Mouse (Mus musculus) ovary, postnatal 14 days (tissue): ENCODE measurements at regions not wholly inside any gene's neighbourhood (a gene's known extent, or its start where the extent isn't known, plus 50 kb on each side); places are given as distances from the start of the nearest gene placed in this dataset.

Experiments used
- DNase-seq: peaks from one replicate; pipeline ENCODE4 v3.0.0; 2022; ENCODE audit warnings: low spot score

DNA sequence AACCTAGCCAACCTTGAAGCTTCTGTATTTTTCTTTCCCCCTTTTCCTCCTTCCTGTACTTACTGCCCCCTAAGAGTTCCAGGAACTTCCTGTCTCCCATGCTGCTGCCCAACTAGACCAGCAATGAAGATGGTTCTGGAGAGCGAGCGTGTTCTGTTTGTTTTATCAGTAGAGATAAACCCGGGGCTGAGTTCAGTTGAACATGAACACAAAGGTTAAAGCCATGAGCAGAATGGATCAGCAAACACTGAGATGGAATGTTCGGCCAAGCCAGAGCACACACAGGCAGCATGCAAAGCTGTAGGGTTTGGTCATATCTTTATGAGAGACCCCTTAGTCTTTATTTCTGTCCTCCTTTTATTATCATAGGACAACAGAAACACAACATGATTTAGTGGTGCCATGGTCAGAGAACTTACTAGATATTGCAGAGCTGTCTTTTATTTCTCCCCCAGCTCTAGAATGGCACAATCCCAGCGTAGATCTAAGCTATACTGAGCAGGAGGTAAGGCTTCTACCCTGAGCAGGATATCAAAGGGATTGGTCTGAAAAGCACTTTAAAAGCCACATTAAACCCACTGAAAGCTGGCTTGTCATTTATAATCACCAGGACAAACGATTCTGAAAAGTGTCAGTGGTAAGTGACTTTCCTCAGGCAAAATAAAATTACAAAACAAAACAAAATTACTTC lies 105.9 kb upstream of the Peli1 start:
- DNase-seq, result no peak

DNA sequence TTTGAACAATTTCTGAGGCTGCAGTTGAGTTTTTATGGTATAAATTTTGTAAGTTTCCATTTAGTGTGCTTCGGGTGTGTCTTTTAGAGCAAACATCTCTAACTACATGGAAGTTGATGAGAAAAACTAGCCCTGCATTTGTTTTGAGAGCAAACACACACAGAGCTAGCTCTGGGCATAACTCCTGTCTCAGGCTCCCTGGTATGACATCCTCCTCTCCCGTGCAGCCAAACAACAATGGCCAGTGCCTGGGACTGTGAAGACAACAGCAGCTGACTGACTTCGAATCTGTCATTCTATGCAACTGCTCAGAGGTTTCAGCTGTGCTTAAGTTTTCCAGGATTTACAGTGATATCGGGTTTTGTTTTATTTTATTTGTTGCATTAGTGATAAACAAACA lies 105.3 kb upstream of the Peli1 start:
- DNase-seq, result no peak

DNA sequence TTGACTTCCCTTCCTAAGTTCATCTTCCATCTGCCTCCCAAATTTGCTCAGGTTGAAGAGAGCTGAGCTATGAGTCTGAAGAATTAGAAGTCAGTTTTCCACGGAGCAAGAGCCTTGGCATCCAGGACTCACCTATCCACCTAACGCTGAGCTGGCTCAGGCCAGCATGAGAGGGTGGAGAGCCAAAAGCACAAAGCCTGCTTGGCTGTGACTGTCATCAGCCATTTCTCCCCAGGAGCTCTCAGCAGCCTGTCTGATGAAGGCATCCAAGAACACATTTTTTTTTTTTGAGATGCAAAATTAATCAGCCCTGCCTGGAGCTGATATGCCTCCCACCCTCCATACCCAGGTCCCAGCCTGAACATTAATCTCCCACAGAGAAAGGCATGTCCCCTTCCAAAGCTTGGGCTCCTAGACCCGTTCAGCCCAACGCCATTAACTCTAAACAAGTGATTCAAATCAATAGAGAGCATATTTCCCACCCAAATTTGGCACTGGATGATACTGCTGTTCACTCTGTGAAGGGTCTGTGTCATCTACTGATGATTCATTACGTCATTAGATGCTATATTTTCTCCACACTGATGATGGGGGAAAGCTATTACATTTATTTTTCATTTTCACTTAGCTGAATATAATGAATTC lies 103.8 kb upstream of the Peli1 start:
- DNase-seq, result no peak

DNA sequence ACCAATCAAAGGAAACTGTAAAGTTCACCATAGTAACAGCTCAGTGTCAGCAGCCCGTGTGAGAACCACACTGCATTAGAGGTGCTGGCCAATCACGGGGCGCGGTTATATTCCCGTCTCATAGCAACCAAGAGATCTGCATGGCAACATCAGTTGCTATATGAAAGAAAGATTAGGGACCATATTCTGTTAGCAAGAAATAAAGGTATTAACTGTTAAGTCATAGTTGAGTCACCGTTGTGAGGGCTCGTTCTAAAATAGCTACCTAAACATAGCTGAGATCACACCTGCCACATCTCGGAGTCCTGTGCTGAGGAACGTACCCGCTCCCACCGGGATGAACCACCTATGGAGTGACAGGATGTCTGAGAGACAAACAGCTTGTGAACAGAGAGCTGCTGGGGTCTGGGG lies 103.2 kb upstream of the Peli1 start:
- DNase-seq, result no peak

DNA sequence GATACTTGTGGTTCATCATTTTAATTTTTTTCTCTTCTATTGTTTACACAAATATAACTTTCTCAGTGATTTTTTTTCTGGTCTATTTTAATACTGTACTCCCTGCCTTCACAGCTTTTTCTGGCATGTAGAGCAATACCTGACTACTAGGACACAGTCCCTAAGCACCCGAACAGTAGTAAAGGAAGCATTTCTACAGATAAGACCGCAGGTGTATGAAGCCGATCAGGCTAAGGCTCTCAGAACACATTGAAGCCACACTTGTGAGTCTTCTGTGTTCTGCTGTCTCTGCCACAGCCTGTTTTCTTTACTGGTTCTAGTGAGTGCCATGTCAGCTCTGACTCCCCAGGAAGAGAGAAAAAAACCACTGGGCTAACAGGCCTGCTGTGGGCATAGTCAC lies 102.2 kb upstream of the Peli1 start:
- no peak for DNase-seq

DNA sequence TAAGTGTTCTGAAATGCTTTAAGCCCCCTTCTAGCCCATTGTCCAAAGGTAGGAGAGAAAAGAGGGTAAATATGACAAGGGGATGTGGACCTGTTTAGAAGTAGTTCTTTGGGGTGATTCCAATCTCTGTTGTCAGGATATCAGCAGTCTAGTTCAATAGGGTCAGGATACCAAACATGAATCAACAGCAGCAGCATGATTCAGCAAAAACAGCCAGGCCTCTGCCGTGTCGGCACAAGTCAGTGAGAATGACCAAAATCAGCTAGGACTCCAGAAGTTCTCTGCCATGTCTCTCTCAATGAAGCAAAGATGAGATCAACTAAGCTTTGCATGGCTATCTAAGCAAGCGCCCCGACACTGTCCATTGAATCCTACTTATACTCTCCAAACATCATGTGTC lies 97.5 kb upstream of the Peli1 start:
- DNase-seq, result no peak

DNA sequence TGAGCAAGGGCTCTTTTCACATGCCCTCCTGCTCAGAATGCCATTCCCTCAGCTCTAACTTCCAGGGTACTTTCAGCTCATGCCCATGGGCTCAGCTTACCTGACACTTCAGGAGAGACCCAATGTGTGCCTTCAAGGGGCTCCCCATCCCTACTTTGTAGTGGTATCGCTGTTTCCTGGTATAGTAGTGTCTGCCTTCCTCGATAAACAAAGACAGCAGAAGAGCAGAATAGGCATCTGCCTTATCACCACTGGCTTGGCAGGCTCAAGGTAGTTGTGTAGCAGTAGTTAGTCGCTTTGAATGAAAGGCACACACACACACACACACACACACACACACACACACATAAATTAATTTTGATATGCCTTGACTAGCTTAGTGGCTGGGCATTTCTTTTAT lies 89.7 kb upstream of the Peli1 start:
- no peak for DNase-seq

DNA sequence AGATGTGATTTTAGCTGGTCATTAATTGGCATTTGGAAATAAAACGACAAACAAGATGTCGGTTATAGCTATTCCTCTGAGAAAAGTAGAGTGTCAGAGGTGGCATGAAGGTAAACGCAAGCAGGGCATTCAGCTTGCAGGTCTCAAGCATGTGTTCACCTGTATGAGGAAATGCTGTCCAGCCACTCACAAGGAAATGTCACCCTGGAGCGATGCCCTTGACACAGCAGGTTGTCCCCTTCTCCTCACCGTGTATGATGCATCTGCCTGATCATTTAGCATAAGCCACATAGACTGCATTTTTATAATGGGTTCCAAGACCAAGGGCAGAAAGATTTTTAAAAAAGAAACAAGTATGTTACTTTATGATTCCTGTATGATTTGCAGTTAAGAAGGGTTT lies 83.9 kb upstream of the Peli1 start:
- DNase-seq, result no peak

DNA sequence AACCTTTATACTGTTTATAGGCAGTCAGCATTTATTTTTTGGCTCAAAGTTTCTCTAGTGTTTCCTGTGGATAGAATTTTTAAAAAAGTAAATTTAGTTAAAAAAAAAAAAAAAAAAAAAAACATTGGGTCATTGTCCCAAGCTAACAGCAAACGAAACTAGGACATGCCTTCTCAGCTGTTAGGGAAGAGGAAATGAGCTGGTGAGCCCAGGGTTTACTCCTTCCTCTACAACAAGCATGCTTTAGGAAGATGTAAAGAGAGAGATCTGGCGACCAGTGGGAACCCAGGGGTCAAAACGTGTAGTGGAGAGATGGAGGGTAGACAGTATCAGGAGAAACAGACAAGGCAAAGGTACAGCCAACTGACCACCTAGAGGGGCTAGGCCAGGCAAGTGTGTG lies 81.6 kb upstream of the Peli1 start:
- DNase-seq, result no peak

DNA sequence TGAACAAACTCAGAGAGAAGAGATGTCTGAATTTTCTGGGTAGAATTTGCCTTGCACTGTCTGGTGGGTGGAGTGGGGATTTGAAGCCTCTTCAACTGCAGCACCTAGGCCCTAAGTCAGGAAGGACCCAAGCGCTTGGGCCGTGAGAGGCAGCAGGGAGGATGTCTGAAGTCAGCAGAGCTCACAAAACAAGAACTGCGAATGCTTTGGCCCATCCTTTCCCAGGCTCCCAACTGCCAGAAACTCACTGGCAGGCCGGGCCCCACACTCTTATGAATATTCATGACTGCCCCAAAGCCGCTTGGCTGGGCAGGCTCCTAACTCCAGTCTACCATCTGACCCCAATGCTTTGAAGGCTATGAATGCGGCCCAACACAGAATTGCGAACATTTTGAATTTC lies 80.2 kb upstream of the Peli1 start:
- no peak for DNase-seq

DNA sequence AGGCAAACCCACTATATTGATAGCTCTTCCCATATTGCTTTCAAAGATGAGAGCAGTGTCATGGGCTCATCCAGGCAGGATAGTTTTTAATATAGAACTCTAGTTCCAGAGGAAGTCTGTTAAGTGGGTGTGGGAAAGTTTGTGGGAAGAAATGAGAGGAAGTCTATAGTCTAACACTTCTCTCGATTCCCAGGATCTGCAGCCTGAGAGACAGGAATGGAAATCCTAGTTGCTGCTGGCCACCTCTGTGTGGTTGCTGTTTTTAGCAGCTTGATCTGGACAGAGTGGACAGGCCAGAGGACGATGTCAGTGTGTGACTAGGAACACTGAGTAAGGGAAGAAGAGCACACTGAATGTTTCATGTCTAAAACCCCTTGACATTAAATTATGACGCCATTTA lies 76.8 kb upstream of the Peli1 start:
- DNase-seq, result no peak

DNA sequence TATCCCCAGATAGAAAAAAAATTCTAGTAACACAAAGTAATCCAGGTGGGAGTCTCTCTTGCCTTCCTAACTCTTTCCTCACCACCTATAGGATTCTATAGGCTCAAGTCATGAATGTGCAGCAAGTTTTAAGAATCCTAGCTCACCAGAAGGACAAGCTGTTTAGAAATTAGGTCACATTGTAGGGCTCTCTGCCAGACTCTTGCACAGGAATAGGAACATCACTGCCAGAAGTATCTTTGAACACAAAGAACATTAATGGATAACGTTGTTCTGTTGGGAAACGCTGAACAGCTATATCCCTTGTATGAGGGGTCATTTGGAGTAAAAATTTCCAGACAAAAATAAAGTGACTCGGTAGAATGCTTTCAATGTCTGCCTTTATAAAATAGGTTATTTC lies 75.6 kb upstream of the Peli1 start:
- DNase-seq, result peak; percentile 19

DNA sequence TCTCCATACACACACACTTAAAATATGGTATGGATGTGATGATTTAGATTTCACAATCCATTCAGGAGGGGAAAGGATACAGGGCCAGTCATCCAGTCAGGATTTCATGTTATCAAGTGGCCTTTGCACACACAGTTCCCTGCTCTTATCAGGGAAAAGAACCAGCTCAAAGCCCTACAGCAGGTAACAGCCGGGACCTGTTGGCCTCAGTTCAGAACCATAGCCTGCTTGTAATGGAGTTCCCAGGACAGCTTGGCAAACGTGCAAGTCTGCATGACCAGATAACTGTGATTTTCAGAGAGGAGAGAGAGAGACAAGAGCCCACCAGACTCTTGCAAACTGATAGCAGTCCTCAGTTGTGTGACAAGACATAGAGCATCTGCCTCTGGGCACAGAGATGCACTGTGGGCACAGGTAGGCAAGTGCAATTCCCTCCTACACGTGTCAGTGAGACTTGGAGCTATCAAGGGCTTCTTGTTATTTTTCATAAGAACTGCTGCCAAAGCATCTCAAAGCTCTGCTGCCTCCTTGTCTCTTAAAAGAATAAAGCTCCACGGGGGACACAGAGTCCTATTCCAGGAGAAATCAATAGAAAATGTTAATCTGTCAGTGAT lies 74.9 kb upstream of the Peli1 start:
- no peak for DNase-seq

DNA sequence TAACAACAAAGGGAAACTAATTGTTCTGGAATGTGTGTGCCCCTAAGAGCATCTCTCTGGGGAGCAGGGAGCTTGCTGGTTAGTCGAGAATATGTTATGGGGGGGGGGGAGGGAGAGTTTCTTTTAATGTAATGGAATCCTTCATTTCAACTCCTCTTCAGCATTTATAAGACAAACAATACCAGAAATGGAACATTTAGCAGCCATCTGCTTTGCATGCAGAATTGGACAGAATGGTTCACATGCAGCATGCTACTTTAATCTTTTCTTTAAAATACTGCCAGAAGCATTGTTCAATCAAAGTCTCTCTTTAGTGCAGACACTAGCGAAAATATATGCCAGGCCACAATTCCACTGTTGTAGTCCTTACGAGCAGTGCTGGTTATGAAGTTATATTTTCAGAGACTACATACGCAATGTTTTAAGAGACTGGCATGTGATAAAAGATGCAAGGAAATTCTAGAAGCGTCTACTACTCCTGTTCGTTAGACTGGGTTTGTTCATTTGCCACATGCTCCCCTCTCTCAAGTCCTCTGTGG lies 74.2 kb upstream of the Peli1 start:
- DNase-seq, result no peak

DNA sequence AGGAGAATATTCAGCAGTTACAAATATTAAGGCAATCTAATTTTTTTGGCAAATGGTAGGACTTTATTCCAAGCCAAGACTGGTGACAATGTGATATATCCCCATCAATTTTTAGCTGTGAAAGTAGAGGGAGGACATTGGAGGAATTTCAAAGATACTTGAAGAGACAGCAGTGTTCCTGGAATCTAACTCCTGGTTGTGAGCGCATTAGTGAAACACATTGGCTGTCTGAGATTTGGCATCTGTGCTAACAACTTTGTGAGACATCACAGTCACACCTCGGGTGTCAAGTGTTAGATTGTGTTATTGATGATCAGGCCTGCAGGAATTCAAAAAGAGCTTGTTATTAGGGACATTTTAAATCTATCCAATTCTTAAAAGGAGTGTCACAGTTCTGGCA lies 71.3 kb upstream of the Peli1 start:
- DNase-seq, result no peak

DNA sequence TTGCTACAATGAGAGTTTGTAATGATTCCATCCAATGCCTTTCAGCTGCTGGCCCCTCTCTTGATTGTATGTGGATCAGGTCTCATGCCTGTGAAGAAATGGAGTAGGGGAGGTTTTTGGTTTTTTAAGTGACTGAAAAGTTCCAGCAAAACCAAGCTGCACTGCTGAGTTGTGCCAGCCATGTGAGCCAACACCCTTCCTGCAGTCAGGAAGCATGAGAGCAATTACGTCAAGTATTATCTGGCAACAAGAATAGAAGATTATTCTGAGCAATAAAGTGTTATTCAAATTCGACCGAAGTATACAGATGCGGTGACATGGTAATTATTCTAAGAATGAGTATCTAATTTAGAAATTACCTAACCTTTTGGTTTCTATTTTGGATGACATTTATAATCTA lies 67.0 kb upstream of the Peli1 start:
- no peak for DNase-seq

DNA sequence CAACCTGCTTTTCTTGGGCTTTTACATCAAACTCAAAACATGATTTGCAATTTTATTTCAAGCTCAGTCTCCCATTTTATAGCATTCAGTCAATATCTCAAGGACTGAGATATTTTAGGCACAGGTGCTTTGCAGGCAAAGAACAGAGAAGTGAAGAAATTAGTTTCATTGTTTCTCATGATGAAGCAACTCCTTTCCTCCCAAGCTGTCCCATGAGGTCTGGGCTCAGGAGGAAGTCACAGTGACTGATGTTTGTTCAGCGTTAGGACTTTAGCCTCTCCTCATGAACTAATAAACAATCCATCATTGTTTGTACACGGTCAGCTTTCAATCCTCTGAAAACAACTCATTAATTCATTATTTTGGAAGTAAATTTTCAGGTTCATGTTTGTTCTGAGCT lies 66.6 kb upstream of the Peli1 start:
- DNase-seq, result no peak

DNA sequence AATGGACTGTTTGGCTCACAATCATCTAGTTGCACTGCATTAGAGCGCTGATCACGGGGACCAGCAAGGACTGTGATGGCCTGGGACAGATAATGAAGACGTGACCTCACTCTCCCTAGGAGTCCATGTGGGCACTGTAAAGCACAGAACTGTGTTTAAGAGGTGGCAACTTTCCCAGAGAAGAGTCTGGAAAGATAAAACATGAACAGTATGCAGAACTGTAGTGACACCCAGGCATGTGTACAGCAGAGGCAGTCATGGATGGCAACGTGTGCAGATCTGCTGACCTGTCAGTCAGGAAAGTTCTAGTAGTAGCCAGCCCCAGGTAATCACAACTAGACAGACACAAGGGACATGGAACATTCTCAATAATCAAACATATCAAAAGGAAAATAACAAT lies 63.8 kb upstream of the Peli1 start:
- no peak for DNase-seq

DNA sequence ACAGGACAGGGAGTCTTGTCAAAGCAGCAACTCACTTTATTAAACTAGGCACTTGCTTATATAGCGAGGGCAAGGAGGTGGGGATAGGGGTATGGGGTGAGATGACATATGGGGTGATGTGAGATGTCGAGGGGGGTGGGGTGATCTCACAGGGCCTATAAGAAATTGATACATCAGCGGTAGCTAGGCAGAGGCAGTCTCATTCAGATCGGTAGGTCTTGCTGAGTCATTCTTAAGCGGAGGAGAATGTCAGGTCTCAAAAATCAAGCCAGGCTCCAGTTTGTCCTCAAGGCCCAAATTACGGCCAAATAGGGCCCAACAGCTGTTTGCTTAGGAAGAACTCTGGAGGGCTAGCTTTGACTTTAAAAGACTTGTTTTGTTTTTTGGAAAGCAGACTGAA lies 60.7 kb upstream of the Peli1 start:
- no peak for DNase-seq

DNA sequence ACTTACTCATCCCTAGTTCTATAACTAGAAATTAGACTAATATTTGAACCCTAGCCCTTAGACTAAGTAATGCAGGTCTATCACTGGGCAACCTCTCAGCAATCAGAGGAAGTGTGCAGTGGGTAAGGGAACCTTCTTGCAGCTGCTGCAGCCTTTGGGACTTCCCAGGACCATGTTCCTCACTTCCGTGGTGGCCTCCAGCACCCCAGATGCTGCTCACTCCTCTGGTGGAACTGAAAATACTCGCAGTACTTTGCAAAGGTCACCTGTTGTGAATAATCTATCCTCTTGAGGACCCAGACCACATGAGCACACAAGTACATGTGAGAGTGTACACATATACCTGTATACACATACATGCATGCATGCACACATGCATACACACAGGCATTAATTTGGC lies 59.3 kb upstream of the Peli1 start:
- no peak for DNase-seq

DNA sequence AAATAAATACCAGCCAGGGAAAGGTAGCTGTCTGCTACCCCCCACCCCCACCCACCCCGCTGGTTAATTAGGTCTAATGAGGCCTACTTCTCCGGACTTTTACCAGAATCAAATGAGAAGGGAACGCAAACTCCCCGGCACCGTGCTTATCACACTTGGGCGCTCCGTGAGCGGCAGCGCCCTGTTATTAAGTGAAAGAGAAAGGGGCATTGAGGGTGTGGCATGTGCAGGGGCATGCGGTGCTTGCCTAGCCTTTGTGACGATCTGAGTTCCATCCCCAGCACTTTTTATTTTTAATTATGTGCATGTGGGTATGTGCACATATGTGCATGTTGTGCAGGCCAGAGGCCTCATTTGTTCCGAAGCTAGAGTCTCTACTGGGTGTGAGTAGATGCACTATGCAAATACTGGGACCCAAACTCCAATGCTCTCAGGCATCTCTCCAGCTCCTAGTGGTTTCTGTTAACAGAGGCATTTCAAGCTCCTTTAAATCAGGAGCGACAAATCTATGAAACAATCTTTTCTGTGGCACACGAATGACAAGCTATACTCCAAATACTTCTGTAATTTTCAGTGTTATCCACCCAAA lies 57.8 kb upstream of the Peli1 start:
- no peak for DNase-seq

DNA sequence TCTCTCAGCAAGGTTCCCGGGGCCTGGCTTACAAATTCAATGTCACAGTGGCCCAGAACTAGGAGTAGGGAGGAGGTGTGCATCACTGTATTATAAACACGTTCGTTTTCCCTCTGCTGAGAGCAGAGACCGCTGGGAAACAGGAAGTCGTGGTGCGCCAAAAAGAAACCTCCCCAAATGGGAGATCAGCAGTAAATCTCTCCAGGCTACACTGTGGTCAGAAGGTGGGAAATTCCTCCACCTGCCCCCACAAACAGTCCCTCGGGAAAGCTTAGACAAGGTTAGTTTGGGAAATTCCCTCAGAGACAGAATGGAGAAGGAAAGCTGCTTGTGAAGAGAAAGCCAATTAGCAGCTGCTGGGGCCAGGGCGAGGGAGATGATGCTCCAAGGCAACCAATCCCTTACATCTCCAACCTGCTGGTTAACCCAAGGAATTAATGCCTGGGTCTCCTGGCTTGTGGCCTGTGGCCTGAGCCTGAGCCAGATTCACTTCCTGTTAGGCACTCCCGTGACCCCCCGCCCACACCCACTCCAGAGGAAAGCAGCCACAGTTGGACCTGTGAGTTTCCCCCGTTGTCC lies 57.2 kb upstream of the Peli1 start:
- peak; percentile 25 for DNase-seq
